Mouse (Mus musculus) MEL (cell line): ENCODE results near the gene Fbln1.

Source experiments
- CTCF ChIP-seq, 3 experiments: IDR thresholded peaks in 2 of 3; conservative IDR thresholded peaks in 1 of 3; 2 replicates each; pipeline ENCODE4 v1.5.1; 2011 to 2012; ENCODE audit warnings: low read length in 3 of 3, low read depth in 2 of 3, mild to moderate bottlenecking in 2 of 3, improper control_type of control experiment in 1 of 3, inconsistent platforms in 1 of 3, mixed read lengths in 1 of 3, moderate library complexity in 1 of 3; ENCODE audit not compliant: control insufficient read depth in 1 of 3, insufficient read depth in 1 of 3, poor library complexity in 1 of 3, severe bottlenecking in 1 of 3
- E2F4 ChIP-seq: IDR thresholded peaks from 2 replicates; pipeline ENCODE4 v1.6.1; 2011; ENCODE audit warnings: low read depth, low read length, improper control_type of control experiment, borderline replicate concordance
- GATA1 ChIP-seq: IDR thresholded peaks from 2 replicates; pipeline ENCODE4 v1.6.1; 2011; ENCODE audit warnings: low read depth, low read length, improper control_type of control experiment
- MAFK ChIP-seq: IDR thresholded peaks from 2 replicates; pipeline ENCODE4 v1.6.1; 2011; ENCODE audit warnings: low read depth, mild to moderate bottlenecking, low read length, improper control_type of control experiment, borderline replicate concordance
- NRF1 ChIP-seq: IDR thresholded peaks from 2 replicates; pipeline ENCODE4 v1.6.1; 2014; ENCODE audit warnings: low read depth, mild to moderate bottlenecking, inconsistent platforms, low read length, improper control_type of control experiment, moderate library complexity; ENCODE audit not compliant: poor library complexity, insufficient read depth, severe bottlenecking
- RCOR1 ChIP-seq: IDR thresholded peaks from 2 replicates; pipeline ENCODE4 v1.6.1; 2012; ENCODE audit warnings: low read depth, mild to moderate bottlenecking, inconsistent platforms, low read length, improper control_type of control experiment
- ZC3H11A ChIP-seq: IDR thresholded peaks from 2 replicates; pipeline ENCODE4 v1.6.1; 2012; ENCODE audit warnings: low read depth, mild to moderate bottlenecking, inconsistent platforms, low read length, improper control_type of control experiment

DNA sequence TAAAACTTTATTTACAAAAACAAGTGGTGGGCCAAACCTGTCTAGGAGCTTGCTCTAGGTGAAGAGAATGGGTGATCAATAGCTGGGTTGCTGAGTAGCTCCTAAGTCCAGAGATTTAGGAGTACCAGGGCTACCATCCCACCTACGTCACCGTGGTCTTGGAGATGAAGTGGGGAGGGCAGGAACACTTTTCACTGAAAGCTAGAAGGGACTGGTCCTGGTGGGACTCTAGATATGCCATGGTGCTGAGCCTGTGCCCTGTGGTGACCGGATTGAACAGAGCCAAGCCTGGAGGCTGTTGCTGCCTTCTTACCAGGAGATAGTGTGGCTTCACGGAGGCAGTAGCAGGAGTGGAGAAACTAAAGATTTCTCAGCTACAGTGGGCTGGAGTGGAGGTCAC lies 34.3 kb downstream of the Fbln1 start:
- TF ChIP-seq CTCF (IDR thresholded peaks at IDR 0.05 in 2 of 3, conservative IDR thresholded peaks at IDR 0.05 in 1 of 3; ENCODE audit: control insufficient read depth in 1 of 3, insufficient read depth in 1 of 3, low read depth in 2 of 3, low read length in 3 of 3, poor library complexity in 1 of 3, severe bottlenecking in 1 of 3) (no peak), ZC3H11A (no peak), GATA1 (no peak), MAFK (no peak), E2F4 (no peak), RCOR1 (no peak), NRF1 (no peak)
